Mouse (Mus musculus): Measurements from ENCODE around the gene Coq8b. TPM values are rescaled to one million over a fixed set of nuclear protein-coding genes. Genes with fewer than 3 reads are reported as not detected.

The Coq8b gene
- polyA plus RNA-seq, 1 experiment, result 13.3 TPM

DNA sequence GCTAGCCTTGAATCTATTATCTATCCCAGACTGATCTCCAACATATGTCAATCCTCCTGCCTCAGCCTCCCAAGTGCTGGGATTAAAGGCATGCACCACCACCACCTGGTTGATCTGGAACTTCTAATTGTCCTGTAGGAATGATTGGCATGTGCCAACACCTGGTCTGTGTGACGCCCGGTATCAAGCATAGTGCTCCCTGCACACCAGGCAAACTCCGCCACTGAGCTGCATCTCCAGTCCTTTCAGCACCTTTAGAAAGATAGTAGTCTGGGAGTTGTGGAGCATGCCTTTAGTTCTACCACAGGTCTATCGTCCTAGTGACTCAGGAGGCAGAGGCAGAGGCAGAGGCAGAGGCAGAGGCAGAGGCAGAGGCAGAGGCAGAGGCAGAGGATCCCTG, 67.5 kb downstream of the Coq8b start:
- Histone ChIP-seq H3K4me3 (ENCODE audit: insufficient read depth, low read depth, low read length) (no peak overlapping the region), H3K27ac (replicated peaks; ENCODE audit: low read depth, low read length) (no peak overlapping the region), H3K4me1 (ENCODE audit: control insufficient read depth, insufficient read depth, insufficient read length, low read length) (no peaks in the 10 kb centered on the region)

DNA sequence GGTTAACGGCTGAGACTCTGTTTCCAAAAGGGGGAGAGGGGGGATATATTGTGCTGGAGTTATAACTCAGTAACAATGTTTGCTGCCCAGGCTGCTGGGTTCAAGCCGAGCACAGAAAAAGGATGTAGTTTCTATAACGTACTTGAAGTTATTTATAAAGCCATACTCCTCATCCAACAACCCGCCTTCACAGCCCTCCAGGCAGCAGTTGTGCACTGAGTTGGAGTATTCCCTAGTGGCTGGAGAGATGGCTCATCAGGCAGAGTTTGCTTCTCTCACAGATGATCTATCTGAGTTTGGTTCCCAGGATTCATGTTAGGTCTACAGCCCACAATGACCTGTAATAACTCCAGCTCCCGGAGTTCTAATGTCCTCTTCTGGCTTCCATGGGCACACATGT, 68.0 kb downstream of the Coq8b start:
- Histone ChIP-seq H3K4me3 (ENCODE audit: insufficient read depth, low read depth, low read length) (no peak overlapping the region), H3K27ac (replicated peaks; ENCODE audit: low read depth, low read length) (no peak overlapping the region)

GRCm38 (mm10) chr7:27302172-27302571, 69.3 kb downstream of the Coq8b start:
- no peaks in the 10 kb centered on the region for H3K4me1 ChIP-seq (ENCODE audit: control insufficient read depth, insufficient read depth, insufficient read length, low read length)

More for the DNA sequence above, 68.0 kb downstream of the Coq8b start:
- no peaks in the 10 kb centered on the region for H3K4me1 ChIP-seq (ENCODE audit: control insufficient read depth, insufficient read depth, insufficient read length, low read length)

GRCm38 (mm10) chr7:27305091-27305730, 72.4 kb downstream of the Coq8b start:
- Histone ChIP-seq H3K27ac (replicated peaks; ENCODE audit: low read depth, low read length) (no peak overlapping the region), H3K4me3 (ENCODE audit: insufficient read depth, low read depth, low read length) (no peak overlapping the region), H3K4me1 (ENCODE audit: control insufficient read depth, insufficient read depth, insufficient read length, low read length) (peaks cover 1% of the 10 kb centered on the region; the same call in 1 of the 2 replicates)

More at GRCm38 (mm10) chr7:27302172-27302571, 69.3 kb downstream of the Coq8b start:
- no peak overlapping the region for H3K4me3 ChIP-seq (ENCODE audit: insufficient read depth, low read depth, low read length)
- no peak overlapping the region for H3K27ac ChIP-seq (replicated peaks; ENCODE audit: low read depth, low read length)

DNA sequence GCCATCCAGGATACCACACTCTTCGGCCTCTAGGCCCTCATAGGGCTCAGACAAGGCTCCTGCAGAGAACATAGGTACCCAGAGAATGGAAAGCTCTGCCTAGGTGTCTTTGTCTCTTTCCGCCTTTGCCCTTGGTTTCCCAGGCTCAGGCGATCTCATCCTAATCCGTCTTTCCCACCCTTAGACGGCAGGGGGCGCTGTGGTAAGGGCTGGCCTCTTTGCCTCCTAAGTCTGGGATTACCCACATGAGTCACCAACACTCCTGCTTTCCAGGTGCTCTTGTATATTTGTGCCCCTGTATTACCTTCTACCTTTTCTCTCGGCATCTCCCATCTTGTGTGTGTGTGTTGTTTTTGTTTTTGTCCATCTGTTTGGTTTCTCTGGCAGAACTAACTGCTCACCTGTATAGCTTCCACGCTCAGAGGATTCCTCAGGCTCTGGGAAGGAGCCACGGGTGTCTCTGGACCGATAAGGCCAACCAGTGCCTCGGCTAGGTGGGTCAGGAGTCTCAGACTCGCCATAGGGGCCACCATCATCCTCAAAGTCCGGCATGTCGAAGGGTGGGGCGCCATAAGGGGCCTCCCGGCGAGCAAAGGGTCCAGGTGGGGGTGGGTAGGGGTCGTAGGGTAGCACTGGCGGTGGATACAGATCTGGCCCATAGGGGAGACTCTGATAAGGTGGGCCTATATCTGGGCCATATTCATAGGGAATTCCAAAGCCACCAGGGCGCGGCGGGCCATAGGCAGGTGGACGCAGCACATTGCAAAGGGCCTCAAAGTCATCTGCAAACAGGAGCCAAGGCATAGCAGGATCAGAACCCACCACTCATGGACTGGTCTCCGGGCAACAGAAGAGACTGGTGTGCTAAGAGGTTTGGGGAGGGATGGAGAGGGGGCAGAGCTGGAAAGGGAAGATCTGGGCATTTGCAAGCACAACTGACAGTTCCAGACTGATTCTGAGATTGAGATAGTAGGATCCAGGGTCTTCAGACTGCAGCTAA, 73.6 kb downstream of the Coq8b start:
- H3K4me1 ChIP-seq (ENCODE audit: control insufficient read depth, insufficient read depth, insufficient read length, low read length), result peaks cover 7% of the 10 kb centered on the region
- H3K27ac ChIP-seq (replicated peaks; ENCODE audit: low read depth, low read length), result no peak overlapping the region
- H3K4me3 ChIP-seq (ENCODE audit: insufficient read depth, low read depth, low read length), result no peak overlapping the region

DNA sequence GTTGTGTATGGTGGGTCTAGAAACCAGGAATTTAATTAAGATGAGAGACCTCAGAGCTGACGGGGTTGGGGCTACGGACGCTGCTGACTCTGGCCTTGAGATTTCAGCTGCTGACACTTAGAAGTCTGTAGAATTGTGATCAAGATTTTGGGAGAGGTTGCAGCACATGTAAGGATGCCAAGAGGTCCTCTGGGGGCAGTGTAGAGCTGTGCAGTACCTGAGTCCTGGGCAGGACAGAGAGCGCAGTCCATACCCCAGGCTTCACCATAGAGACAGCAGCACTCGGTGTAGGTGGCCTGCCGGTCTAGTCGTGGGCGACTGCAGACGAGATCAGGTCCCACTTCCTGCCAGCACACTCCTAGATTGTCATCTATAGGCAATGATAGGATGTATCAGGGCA, 74.7 kb downstream of the Coq8b start:
- H3K27ac ChIP-seq (replicated peaks; ENCODE audit: low read depth, low read length), result no peak overlapping the region
- H3K4me1 ChIP-seq (ENCODE audit: control insufficient read depth, insufficient read depth, insufficient read length, low read length), result peaks cover 7% of the 10 kb centered on the region
- H3K4me3 ChIP-seq (ENCODE audit: insufficient read depth, low read depth, low read length), result no peak overlapping the region

Other genes starting within 250 kb of the Coq8b start
- 1.0 TPM in 1 of 2 replicates, not detected in the other for gene Cyp2a12, start 203.9 kb upstream of the Coq8b start, polyA plus RNA-seq (2012; ENCODE audit: insufficient read depth, insufficient read length, missing spikeins)
- 5.0 and 8.5 TPM in 2 replicates for gene Cyp2f2, start 113.1 kb upstream of the Coq8b start, polyA plus RNA-seq (2012; ENCODE audit: insufficient read depth, insufficient read length, missing spikeins)
- gene Cyp2t4, start 79.3 kb upstream of the Coq8b start, polyA plus RNA-seq (2012; ENCODE audit: insufficient read depth, insufficient read length, missing spikeins), result not detected in 2 replicates
- 22.6 and 23.9 TPM in 2 replicates for gene Egln2, start 66.2 kb upstream of the Coq8b start, polyA plus RNA-seq (2012; ENCODE audit: insufficient read depth, insufficient read length, missing spikeins)
- 13.6 and 21.4 TPM in 2 replicates for gene Rab4b, start 54.1 kb upstream of the Coq8b start, polyA plus RNA-seq (2012; ENCODE audit: insufficient read depth, insufficient read length, missing spikeins)
- not detected in 2 replicates for gene Gm21983, start 51.9 kb upstream of the Coq8b start, polyA plus RNA-seq (2012; ENCODE audit: insufficient read depth, insufficient read length, missing spikeins)
- not detected in 2 replicates for gene Mia, start 51.9 kb upstream of the Coq8b start, polyA plus RNA-seq (2012; ENCODE audit: insufficient read depth, insufficient read length, missing spikeins)
- gene BC024978, start 37.2 kb upstream of the Coq8b start, polyA plus RNA-seq (2012; ENCODE audit: insufficient read depth, insufficient read length, missing spikeins), result 5.6 and 8.2 TPM in 2 replicates
- 31.5 and 50.7 TPM in 2 replicates for gene Snrpa, start 36.8 kb upstream of the Coq8b start, polyA plus RNA-seq (2012; ENCODE audit: insufficient read depth, insufficient read length, missing spikeins)
- 2.2 and 5.2 TPM in 2 replicates for gene Itpkc, start 4.4 kb upstream of the Coq8b start, polyA plus RNA-seq (2012; ENCODE audit: insufficient read depth, insufficient read length, missing spikeins)
- gene Numbl, start 25.4 kb downstream of the Coq8b start, polyA plus RNA-seq (2012; ENCODE audit: insufficient read depth, insufficient read length, missing spikeins), result 2.6 and 2.7 TPM in 2 replicates
- 22.8 and 25.9 TPM in 2 replicates for gene Ltbp4, start 104.7 kb downstream of the Coq8b start, polyA plus RNA-seq (2012; ENCODE audit: insufficient read depth, insufficient read length, missing spikeins)
- gene Shkbp1, start 123.0 kb downstream of the Coq8b start, polyA plus RNA-seq (2012; ENCODE audit: insufficient read depth, insufficient read length, missing spikeins), result 11.6 TPM in 2 replicates
- 3.5 TPM in 1 of 2 replicates, not detected in the other for gene Gm20479, start 124.4 kb downstream of the Coq8b start, polyA plus RNA-seq (2012; ENCODE audit: insufficient read depth, insufficient read length, missing spikeins)
- 0.20 TPM in 1 of 2 replicates, not detected in the other for gene Sptbn4, start 214.7 kb downstream of the Coq8b start, polyA plus RNA-seq (2012; ENCODE audit: insufficient read depth, insufficient read length, missing spikeins)
- gene Blvrb, start 215.0 kb downstream of the Coq8b start, polyA plus RNA-seq (2012; ENCODE audit: insufficient read depth, insufficient read length, missing spikeins), result 80.2 and 109 TPM in 2 replicates
- gene Sertad3, start 240.7 kb downstream of the Coq8b start, polyA plus RNA-seq (2012; ENCODE audit: insufficient read depth, insufficient read length, missing spikeins), result 4.2 and 8.3 TPM in 2 replicates

All from brown adipose tissue, adult 24 weeks (tissue).